Mouse (Mus musculus) spleen, adult 12 weeks (tissue): ENCODE results near the gene Akap13.

Experiments used
- DNase-seq: peaks from one replicate; pipeline ENCODE4 v3.0.0; 2022; ENCODE audit warnings: low spot score

Akap13 gene

GRCm38 (mm10) chr7:75633807-75634526 is 178.6 kb downstream of the Akap13 start:
- DNase-seq, result no peak

GRCm38 (mm10) chr7:75638769-75639168 is 183.4 kb downstream of the Akap13 start:
- DNase-seq, result no peak

GRCm38 (mm10) chr7:75639541-75639940 is 184.2 kb downstream of the Akap13 start:
- DNase-seq, result peak; percentile 61

DNA sequence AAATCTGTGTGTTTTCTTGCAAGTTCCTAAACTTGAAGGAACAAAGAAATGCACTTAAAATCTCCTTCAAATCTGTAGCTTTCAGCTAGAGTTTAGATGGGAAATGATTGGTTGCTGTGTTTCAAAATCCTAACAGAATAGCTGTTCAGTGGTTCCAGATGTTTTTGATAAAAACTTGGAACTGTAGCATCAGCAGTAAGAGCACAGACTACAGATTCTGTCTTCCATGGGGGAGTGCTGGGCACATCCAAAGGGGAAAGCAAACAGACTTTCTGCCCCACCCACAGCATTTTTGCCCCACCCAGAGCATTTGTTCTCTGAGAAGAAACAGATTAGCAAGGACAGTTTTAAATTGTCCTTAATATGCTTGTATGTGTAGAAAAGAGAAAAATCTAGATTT is 184.7 kb downstream of the Akap13 start:
- no peak for DNase-seq

GRCm38 (mm10) chr7:75640671-75641070 is 185.3 kb downstream of the Akap13 start:
- DNase-seq, result no peak

DNA sequence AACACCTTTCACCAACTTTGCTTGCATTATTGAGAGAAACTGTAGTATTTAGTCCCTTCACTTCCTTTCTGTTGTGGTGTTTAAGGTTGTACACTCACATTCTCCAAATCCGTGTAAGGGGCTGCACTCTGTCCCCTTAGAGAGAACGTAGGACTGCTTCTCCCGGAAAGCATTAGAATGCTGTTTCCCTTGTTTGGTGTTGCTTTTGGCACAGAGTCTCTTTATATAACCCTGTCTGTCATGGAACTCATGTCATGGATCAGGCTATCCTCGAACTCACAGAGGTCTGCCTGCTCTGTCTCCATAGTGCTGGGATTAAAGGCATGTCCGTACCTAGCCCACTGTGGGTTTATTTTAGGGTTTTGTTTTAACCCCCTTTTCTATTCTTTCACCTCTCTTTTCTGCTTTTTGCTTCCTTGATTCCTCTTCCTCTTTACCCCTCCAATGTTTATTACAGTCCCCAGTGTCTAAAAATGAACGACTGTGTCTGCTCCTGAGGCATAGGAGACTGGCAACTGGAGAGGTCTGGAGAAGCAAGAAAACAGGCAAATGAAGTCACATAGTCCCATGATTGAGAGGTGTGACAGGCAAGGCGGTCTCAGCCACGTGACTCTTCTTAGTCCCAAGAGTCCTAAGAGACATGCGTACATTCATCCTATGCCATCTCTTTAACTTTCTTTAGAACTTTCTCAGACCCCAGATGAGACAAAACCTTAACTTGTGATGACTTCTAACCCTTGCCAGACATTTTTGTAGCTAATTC is 186.3 kb downstream of the Akap13 start:
- DNase-seq, result no peak

DNA sequence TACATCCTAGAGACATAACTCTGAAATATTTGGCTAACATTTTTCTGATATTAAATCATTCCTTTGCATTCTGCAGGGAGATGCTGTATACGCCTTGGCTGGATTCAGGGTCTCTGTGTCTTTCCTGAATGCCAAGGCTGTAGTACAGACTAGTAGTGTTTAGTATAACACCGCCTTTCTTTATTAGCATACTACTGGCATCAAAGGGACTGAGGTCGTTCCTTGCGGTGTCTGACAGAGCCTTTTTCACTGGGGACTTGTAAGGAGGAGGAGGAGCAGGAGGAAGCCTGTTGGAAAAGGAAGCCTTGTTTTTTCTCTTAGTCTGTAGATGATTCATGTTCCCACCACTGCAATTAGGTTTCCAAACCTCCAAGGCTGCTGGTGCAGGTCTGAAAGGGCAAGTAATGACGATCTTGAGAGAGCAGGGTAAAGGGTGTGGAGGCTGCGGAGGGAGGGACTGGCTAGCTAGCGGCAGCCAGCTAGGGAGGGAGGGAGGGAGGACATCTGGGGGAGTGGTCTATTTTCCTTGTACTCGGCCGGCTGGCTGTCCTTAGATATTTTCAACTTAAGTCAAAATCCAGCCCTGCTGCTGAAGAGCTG is 186.9 kb downstream of the Akap13 start:
- no peak for DNase-seq

DNA sequence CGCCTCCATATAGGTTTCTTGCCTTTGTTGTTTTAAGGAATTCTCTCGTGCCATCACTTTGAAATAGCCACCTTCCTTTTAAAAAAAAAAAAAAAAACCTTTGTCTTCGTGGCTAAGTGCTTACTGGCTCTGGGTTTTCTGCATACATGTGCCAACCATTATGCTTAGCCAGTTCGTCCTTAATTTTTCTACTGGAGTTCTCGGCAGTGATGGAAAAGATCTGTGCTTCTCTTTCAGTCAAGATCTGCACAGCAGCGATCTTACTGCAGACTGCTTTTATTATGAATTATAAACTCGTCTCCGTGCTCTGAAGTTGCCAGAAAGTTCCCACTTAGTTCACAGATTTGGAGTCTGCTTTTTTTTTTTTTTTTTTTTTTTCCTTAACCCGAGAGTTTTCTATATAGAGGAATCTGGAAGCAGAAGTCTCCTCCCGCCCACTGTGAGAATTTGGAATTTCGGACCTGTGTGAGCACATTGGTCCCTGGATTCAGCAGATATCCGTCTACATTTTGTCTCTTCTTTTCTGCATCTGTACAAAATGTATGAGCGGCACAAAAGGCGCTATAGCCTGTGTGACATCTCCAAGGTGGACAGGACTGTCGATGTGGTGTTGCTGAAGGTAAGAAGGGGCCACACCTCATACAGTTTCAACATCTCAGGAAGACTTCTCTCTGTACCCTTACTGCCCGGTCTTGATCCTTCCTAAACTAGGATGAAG is 187.7 kb downstream of the Akap13 start:
- DNase-seq, result no peak

DNA sequence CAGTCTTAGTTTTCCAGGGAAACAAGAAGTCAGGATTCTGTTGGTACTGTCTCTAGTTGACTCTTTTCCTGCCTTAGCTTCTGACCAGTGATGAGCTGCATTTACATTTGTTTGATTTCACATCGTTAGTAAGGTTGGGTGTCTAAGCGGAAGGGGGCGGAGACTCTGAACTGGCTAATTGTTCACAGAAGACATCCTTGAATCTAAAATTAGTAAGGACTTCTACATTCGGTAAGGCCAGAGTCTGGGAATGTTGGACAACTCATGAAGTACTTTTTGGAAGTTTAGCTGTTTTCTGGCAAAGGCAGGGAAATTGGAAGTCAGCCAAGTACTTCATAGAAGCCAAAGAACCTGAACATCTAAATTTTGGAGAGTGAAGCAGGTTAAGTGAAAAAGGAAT is 188.7 kb downstream of the Akap13 start:
- DNase-seq, result no peak

DNA sequence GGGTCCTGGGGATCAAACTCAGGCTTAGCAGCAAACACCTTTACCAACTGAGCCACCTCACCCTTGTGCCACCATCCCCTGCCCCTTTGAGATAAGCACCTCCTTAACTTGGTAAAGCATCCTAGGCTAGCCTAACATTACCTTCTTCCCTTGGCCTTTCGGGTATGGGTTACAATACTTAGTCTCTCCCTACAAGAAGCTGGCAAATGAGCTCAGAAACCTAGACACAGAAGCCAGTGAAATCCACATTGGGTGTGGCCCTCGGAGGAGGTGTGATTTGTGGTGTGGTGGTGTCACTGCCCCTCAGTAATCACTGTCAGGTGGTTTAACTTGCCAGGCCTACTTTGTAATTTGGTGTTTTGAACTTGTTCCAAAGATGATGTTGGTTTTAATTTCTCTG is 189.3 kb downstream of the Akap13 start:
- DNase-seq, result no peak

DNA sequence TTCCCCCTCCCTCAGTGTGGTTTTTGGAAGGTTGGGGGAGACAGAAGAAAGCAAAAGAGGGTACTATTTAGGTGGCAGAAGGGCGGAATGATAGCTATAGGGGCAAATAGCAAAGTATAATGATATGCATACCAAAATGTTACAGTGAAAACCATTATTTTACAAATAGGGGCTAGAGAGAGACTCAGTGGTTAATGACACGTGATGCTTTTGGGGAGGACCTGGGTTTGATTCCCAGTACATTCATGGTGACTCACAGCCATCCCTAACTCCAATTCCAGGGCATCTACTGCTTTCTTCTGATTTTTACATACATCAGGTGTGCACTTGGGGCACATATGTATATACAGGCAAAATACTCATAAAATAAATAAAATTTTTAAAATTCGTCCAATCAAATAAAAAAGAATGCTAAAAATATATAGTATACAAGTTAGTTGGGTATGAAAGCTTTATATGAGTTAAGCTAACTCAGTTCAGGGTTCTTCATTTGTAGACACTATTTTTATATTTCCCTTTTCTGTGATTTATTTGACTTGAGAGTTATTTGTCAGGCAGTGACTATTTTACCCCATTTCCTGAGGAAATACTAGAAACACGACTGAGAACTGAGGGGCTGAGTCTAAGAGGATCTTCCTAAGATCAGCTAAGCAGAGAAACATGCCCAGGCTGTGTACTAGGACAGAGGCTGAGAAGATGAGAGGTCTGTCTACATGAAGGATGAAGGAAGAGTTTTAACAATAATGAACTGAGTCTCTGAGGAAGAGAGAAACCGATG is 190.0 kb downstream of the Akap13 start:
- no peak for DNase-seq

DNA sequence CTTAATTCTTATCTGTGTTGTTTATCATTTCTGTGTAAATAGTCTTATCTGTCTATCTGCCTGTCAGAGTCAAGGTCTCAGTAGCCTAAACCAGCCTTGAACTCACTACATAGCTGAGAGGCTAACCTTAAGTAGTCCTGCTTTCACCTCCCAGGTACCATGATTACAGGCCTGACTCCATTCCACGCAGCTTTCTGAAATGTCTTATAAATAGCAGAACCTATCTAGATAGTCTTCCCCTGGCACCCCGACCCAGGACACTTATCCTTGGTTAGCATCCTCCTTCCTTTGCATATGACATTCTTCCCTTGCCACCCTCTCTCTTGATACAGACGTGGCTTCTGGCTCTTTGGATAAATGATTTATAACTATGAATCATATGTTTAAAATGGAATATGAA is 192.7 kb downstream of the Akap13 start:
- no peak for DNase-seq

- DNase-seq, result no peak
Observed at GRCm38 (mm10) chr7:75648961-75649360, 193.6 kb downstream of the Akap13 start.

DNA sequence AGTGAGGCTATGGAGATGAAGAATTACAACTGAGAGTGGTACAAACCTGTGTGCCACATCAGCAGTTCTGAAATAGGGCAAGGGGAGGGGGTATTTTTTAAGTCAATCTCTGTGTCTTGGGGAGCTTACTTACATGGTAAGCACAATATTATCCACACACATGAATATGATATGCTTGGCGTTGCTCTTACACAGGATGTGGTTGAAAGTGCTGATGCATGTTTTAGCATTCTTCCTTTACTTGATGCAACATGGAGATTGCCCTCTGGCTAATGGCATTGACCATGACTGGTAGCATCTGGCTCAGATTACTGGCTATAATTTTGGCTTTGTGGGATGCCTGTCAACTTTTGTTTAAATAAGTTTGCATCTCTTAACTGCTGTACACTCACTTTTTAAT is 194.6 kb downstream of the Akap13 start:
- DNase-seq, result no peak

DNA sequence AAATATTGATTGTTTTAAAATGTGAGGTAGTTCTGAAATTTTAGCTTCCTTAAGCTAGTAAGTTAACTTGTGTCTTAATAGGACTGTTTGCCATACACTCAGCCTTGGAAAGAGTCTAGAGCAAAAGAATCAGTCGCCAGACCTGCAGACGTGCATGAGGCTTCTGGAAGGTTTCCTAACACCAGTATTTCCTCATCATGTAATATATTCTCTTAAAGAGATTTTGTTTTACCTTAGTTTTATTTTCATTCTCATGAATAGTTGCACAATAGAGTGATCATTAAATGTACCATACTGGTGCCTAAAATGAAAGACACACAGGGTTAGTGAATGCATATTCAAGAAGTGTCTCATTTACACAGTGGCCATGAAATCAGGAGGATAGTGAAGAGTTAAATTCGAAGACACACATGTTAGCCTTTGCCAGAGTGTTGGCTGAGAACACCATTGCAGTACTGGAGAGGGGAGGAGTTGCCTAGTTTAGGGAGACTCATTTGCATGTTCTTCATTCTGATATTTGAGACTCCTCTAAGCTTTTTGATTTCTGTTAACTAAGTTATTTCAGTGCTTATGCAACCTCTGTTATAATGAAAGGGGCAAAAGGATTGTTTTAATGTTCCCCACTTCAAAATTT is 198.5 kb downstream of the Akap13 start:
- no peak for DNase-seq

DNA sequence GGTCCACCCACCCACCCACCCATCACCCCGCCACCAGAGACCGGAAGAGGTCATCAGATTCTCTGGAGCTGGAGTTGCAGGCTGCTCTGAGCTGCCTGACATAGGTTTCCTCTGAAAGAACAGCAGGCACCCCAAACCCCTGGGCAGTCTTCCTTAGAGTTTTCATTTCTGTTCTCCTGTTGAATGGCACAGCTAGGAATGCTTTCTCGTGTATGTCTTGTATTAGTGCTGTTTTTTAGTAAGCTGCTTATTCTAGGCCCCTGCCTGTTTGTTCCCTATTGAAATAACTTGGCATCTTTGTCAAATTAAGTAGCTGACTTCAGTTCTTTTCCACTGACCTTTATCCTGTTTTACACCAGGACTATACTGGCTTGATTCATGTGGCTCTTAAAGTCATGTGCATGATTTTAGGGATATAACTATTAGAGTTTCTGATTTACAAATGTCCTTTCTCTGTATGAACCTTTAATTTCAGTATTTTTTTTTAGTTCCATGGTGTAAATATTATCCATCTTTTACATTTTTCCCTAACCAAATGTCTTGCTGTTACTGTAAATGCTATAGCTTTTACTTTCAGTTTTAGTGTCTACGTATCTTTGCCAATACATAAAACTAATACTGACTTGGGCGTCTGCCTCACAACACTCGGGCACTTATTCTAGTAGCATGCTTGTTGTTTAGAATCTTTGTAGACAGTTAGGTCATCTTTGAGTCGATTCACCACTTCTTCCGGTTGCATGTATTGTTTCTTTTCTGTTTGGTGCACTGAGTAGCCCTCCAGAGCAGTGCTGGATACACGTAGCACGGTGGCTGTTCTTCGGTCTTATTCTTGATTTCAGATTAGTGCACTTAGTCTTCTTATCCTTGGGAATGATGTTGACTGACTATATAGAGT is 200.1 kb downstream of the Akap13 start:
- peak; percentile 31 for DNase-seq

DNA sequence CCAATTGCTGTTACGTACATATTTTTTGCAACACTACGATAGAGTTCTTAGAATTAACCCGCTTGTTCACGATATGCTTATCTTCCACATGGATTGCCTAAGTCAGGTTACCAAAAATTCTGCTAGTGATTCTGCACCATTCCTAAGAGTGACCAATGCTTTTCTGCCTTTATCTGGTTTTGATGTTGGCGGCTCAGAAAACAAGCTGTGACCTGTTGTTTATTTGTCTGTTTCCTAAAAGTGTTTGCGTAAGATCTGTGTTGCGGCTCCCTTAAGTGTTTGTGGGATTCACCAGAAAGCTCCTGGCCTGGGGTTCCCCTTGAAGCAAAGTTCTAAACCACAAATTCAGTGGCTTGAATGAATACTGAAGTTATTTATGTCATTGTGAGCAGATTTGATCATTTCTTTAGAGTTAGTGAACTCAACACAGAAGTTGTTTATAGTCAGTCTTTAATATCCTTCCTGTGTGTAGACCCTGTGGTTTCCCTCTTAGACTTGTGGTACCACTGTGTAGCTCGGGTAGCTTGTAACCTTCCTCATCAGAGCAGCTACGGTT is 201.0 kb downstream of the Akap13 start:
- no peak for DNase-seq

DNA sequence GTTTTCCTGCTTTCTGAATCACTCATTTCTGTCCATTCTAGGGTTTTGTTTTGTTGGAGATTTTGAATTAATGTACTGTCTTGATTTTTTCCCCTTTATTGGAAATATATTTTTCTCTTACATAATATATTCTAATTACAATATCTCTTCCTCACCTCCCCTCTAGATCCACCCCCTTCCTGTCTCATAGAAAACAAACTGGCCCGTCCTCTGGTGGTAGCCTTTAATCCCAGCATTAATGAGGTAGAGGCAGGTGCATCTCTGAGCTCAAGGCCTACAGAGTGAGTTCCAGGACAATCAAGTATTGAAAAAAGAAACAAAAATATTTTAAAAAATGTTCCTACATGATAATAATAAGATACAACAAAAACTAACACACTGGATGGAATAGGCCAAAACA is 201.6 kb downstream of the Akap13 start:
- no peak for DNase-seq

- DNase-seq, result no peak
Observed at GRCm38 (mm10) chr7:75664455-75664854, 209.1 kb downstream of the Akap13 start.

- no peak for DNase-seq
Observed at GRCm38 (mm10) chr7:75666982-75667381, 211.6 kb downstream of the Akap13 start.
